Mouse (Mus musculus): ENCODE data around the gene 0610037L13Rik. TPM values are rescaled to one million over a fixed set of nuclear protein-coding genes. Genes with fewer than 3 reads are reported as not detected.

Gene 0610037L13Rik
- total RNA-seq (2014; fragmentation: Nextera tagmentation) (34.9 and 73.6 TPM in 2 replicates), total RNA-seq (2017) (57.4 and 97.8 TPM in 2 replicates)

DNA sequence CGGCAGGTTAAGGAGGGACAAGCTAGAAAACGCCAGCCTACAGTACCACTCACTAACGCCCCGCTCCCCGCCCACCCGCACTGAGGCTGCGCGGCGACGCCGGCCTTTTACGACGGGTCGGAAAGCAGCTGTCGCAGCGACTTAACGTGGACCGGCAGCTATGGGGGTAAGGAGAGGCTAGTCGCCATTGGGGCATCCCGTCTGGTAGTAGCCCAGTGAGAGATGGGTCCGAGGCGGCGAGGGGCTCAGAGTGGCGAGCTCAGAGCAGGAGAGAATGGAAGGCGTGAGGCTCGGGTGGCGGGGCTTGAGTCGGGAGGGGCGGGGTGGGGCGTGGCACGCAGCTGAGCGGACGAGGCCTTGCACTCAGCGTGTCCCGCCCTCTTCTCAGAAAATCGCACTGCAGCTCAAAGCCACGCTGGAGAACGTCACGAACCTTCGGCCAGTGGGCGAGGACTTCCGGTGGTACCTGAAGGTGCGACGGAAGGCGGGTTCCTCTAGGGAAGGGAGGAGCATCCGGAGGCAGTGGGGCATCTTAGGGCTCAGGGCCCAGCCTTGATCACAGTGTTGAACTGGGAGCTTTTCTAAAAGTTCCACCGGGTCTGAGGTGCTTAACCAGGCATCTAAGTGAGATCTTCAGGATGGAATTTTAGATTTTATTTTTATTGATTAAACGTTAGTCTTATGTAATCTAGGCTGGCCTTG is at the start of gene 0610037L13Rik:
Gene 0610037L13Rik, plus strand, starts transcription at position 83 of the 702 bp plus-strand sequence.
- ATAC-seq (replicated peaks; ENCODE audit: poor library complexity, severe bottlenecking), result peak; percentile 93

GRCm38 (mm10) chr4:107843687-107844086 is 45.9 kb upstream of the 0610037L13Rik start:
- no peak for ATAC-seq (replicated peaks; ENCODE audit: poor library complexity, severe bottlenecking)

DNA sequence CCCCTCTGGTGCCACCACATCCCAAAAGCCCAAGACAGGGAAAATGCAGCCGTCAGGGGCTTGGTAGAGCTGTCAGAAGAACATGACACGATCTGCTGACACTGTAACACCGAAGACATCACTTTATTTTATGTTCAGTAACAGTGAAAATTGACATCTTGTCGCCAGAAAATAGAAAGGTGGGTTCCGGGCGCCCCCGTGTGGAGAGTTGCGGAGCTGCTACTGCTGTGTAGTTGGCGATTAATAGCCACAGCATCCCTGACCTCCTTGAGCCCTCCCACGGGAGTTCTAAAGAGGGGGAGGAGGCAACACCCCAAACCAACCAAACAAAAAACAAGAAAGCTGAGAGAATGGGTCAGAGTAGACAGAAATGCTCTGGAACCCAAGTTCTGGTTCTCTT is 44.6 kb upstream of the 0610037L13Rik start:
- peak; percentile 68 for ATAC-seq (replicated peaks; ENCODE audit: poor library complexity, severe bottlenecking)

- no peak for ATAC-seq (replicated peaks; ENCODE audit: poor library complexity, severe bottlenecking)
Measured at GRCm38 (mm10) chr4:107846795-107847194, 42.8 kb upstream of the 0610037L13Rik start.

DNA sequence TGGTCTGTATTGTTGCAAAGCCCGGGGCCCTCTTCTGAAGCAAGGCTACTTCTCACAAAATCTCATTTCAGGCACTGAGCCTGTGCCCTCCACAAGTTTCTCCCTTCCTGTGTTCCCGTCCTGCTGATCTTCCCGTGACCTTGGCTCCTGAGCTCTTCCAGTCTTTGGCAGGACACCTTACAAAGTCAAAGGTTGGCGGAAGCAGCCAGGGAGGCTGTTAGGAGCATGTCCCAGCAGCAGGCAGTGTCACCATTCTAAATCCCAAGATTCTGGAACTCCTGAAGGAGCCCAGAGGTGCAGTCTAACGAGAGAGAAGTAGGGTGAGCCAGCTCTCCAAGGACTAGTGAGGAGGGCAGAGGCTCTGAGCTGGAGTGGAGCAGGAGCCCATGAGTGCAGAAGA is 41.1 kb upstream of the 0610037L13Rik start:
- ATAC-seq (replicated peaks; ENCODE audit: poor library complexity, severe bottlenecking), result no peak

DNA sequence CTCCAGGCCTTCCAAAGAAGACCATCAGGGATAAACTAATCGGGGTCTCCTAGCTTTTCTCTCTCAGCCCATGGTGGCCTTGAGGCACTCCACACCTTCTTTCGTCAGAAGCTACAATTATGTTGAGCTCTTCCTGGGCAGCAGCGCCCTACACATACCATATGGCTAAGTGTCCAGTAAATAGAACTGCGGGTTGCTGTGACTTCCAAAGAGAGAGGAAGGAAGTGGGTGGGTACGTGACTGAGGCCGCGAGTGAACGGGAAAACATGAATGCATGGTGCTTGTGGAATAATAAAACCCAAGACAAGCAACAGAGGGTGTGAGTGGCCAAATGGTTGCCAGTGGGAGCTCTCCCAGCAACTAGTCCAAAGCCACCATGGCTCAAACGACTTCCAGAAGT is 40.0 kb upstream of the 0610037L13Rik start:
- no peak for ATAC-seq (replicated peaks; ENCODE audit: poor library complexity, severe bottlenecking)

DNA sequence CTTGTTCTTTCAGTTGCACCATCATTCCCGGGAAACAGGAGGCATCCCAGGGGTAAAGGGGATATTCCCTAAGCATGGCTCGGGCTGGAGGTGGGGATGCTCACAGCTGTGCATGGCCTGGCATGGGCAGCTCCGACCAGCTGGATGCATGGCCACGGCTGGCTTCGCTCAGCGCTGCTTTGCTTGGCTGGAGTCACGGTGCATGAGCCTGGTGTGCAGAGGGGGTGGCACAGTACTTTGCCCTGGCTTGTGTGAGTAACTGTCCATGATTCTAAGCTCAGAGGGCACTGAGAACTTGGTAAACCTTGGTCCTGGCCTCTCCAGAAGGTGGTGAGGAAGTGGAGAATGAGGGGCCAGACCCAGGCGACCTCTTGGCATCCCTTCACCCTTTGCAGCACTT is 39.5 kb upstream of the 0610037L13Rik start:
- ATAC-seq (replicated peaks; ENCODE audit: poor library complexity, severe bottlenecking), result no peak

DNA sequence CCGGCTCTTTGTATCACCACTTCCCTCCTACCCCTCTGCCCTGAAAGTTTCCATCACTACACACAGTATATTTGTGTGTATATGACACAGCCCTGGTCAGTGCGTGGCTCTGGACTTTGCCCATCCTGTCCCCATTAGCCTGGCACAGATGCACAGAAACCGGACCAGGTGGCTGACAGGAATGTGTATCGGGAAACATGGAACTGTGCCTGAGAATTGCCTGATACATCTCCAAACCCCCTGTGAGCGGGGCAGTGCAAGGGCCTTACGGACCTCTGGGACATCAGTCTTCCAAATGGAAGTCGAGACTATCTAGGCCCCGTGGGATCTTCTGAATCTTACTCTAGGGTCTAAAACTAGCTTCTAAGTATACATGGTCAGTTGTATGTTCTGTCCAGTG is 36.3 kb upstream of the 0610037L13Rik start:
- ATAC-seq (replicated peaks; ENCODE audit: poor library complexity, severe bottlenecking), result no peak

- no peak for ATAC-seq (replicated peaks; ENCODE audit: poor library complexity, severe bottlenecking)
Measured at GRCm38 (mm10) chr4:107853836-107854235, 35.8 kb upstream of the 0610037L13Rik start.

GRCm38 (mm10) chr4:107856958-107857686 is 32.5 kb upstream of the 0610037L13Rik start:
- ATAC-seq (replicated peaks; ENCODE audit: poor library complexity, severe bottlenecking), result no peak

- no peak for ATAC-seq (replicated peaks; ENCODE audit: poor library complexity, severe bottlenecking)
Measured at GRCm38 (mm10) chr4:107858995-107859394, 30.6 kb upstream of the 0610037L13Rik start.

DNA sequence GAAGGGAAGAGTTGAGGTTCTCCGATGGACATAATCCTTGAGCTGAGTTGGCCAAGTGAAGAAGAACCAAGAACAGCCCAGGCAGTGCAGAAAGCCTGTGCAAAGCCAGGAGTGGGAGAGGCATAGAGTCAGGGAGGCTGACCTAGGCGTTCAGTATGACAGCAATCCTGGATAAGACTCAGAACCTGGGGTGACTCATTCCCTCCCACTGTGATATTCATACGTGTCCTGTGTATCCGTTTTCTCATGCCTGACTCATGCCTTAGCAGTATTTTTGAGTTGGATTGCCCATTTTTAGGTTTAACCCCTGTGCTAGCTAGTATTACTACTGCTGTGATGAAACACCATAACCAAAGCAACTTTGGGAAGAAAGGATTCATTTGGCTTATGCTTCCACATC is 24.7 kb upstream of the 0610037L13Rik start:
- no peak for ATAC-seq (replicated peaks; ENCODE audit: poor library complexity, severe bottlenecking)

DNA sequence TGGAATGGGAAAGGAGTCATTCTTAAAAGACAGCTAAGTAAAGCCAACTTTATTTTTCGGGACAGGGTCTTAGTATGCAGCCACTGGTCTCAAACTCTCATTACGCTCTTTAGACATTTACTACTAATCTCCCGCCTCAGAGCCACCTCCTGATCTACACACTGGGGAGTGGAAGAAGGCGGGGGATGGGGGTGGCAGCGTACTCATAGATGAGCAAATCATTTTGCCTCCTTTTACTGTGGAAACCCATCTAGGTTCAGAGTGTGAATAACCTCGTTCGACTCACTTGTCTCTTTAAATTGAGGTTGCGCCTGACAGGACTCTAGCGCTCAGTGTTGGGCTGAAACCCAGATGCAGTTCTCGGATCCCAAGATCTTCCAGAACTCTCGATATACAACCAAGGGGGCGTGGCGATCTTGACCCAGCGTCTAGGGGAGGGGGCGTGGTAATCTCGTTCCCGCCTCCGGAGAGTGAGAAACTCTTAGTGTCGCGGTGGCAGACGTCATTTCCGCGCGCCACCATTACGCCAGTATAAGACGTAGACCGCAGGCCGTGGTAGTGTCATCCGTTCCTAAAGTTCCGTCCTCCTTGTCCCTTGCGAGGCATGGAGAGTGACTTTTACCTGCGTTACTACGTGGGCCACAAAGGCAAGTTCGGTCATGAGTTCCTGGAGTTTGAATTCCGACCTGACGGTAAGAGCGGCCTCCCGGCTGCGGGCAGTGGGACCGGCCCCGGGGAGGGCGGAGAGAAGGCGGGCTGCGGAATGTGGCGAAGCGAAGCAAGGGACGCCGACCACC is 10.2 kb upstream of the 0610037L13Rik start, which contains the start of gene Magoh:
Gene Magoh, plus strand, starts transcription at position 502 of the 797 bp plus-strand sequence.
- ATAC-seq (replicated peaks; ENCODE audit: poor library complexity, severe bottlenecking), result peak; percentile 98

- ATAC-seq (replicated peaks; ENCODE audit: poor library complexity, severe bottlenecking), result no peak
Measured at GRCm38 (mm10) chr4:107881631-107882030, 8.0 kb upstream of the 0610037L13Rik start.

DNA sequence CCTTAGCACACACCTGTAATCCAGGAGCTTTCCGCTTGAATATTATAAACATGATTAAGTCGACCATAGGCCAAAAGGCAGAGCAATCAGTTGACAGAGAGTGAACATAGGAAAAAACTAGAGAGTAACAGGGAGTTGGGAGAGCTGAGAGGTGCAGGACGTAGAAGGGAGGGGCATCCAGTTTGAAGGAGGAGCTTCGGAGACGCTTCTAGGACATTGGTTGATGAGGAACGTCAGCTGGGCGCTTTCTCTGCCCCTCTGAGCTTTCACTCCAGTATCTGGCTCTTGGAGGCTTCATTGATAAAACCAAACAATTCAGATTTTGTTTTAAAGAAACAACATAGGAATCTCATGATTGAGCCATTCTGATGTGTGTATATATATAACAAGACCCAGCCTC is 3.2 kb upstream of the 0610037L13Rik start:
- ATAC-seq (replicated peaks; ENCODE audit: poor library complexity, severe bottlenecking), result no peak

DNA sequence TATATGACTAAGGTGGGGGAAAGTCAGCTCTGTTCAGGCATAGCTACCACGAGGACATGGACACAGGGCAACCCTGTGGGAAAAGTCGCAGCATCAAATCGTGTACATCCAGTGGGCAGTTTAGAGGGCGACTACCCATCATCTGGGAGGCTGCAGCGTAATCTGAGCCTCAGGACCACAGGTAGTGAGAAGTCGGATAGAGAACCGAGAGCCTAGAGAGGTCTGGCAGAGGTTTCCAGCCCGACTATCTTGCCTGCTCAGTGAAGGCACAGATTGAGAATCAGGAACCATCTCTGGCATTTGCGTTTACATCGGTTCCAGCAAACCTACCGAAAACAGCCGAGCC is 255 bp upstream of the 0610037L13Rik start:
- ATAC-seq (replicated peaks; ENCODE audit: poor library complexity, severe bottlenecking), result no peak

GRCm38 (mm10) chr4:107892663-107893062 is 3.0 kb downstream of the 0610037L13Rik start:
- no peak for ATAC-seq (replicated peaks; ENCODE audit: poor library complexity, severe bottlenecking)

DNA sequence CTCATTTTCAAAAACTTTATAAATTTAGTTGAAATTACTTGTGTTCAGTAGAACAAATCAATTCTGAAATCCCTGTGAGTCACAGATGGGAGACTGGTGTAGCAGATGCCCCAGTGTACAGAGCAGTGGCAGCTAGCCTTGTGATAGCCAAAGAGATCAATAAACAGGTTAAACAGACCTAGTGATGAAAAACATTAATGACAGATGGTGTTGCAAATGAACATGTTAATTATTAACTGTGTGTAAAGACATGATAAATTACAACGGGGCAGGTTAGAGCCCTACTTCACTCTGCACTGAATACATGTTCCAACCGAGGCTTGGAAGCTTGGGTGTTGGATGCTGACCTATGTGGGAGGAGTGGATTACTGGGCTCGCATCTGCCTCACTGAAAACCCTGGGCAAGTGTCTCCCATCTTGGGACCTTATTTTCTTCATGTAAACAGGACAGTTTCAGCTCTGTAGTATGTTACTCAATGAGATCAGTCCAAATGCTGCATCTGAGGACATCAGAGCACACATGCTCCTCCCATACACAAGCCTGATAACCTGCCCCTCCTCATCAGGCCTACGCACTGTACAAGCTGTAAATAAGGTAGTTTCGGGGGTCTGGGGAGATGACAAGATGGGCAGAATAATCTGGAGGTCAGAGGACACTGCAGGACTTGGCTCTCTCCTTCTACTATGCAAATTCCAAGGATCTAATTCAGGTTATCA is 9.8 kb downstream of the 0610037L13Rik start:
- no peak for ATAC-seq (replicated peaks; ENCODE audit: poor library complexity, severe bottlenecking)

GRCm38 (mm10) chr4:107900206-107900605 is 10.6 kb downstream of the 0610037L13Rik start:
- no peak for ATAC-seq (replicated peaks; ENCODE audit: poor library complexity, severe bottlenecking)

GRCm38 (mm10) chr4:107904252-107904651 is 14.6 kb downstream of the 0610037L13Rik start:
- no peak for ATAC-seq (replicated peaks; ENCODE audit: poor library complexity, severe bottlenecking)
